Mouse (Mus musculus): Measurements from ENCODE around the gene Cops6.

DNA sequence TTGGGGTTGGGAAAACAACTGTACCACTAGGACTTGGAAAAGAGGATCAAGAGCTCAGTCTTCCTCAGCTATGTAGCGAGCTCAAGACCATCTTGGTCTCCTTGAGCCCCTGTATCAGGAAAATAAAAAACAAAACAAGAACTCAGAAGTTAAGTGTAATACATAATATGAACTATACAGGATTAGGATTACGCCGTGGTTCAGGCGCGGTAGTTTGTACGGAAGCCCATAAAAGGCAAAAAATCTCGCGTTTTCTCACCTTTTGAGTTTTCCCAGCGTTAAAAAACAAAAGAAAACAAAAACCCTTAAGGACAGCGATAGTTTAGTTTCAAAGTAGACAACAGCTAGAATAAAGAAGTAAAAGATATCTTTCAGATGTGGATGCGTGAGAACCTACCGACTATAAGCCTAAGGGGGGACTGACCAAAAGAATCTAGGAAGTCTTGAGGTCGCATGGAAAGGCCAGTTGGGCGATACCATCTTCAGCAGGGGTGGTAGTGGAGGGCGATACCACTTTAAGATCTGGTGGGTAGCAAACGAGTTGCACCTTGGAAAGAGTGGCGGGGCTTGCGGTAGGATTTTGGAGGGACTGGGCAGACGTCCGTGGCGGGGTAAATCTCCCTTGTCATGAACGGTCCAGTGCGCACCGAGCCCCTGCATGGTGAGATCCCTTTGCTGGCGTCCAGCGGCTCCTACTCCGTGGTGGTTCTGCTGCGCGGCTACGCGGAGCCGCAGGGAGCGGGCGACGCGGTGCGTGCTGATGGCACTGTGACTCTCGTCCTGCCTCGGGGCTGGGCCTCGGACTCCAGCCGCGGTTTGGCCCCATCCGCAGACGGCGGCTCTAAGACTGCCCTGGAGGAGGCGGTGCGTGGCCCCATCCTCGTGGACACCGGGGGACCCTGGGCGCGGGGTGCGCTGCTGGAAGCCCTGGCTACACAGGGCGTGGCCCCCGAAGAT is 33.2 kb downstream of the Cops6 start, which contains the start of gene Mblac1:
- TF ChIP-seq TCF12 (IDR thresholded peaks at IDR 0.05; ENCODE audit: low read depth, low read length) (no peak), POLR2A (IDR thresholded peaks at IDR 0.05; ENCODE audit: low read depth, low read length) (peak; percentile 41), HCFC1 (IDR thresholded peaks at IDR 0.05; ENCODE audit: low read depth, low read length) (no peak; the same call in 1 of the 2 replicates), RAD21 (IDR thresholded peaks at IDR 0.05; ENCODE audit: low read depth, low read length) (no peak), ZC3H11A (IDR thresholded peaks at IDR 0.05; ENCODE audit: low read depth, low read length) (no peak), SMC3 (IDR thresholded peaks at IDR 0.05; ENCODE audit: low read depth, low read length) (no peak), CTCF (conservative IDR thresholded peaks at IDR 0.05 in 1 of 2, IDR thresholded peaks at IDR 0.05 in 1 of 2; ENCODE audit: low read depth in 2 of 2, low read length in 2 of 2) (no peak), JUND (conservative IDR thresholded peaks at IDR 0.05; ENCODE audit: low read depth, low read length) (no peak), ETS1 (conservative IDR thresholded peaks at IDR 0.05; ENCODE audit: low read depth, low read length) (no peak)
